Mouse (Mus musculus): ENCODE measurements at regions not wholly inside any gene's neighbourhood (a gene's known extent, or its start where the extent isn't known, plus 50 kb on each side); places are given as distances from the start of the nearest gene placed in this dataset.

- no peak for TF ChIP-seq CTCF (IDR thresholded peaks at IDR 0.05)
- no peak for TF ChIP-seq POLR2A (IDR thresholded peaks at IDR 0.05; ENCODE audit: insufficient read depth, low read depth, low read length)
- no peak for TF ChIP-seq EP300 (IDR thresholded peaks at IDR 0.05; ENCODE audit: insufficient read depth, low read depth, low read length)
Measured at GRCm38 (mm10) chr8:23360850-23361274, 949.7 kb downstream of the Mrps31 start.
